Mouse (Mus musculus) heart, adult 2 months (tissue): ENCODE results near the gene Hist1h4b. TPM values are rescaled to one million over a fixed set of nuclear protein-coding genes. Genes with fewer than 3 reads are reported as not detected.

Source experiments
- DNase-seq, 2 experiments: peaks; one replicate each; pipeline ENCODE4 v3.0.0; 2021
- H3K27ac ChIP-seq: fragments of 200-600 bp; 2 replicates; pipeline ENCODE4 v1.8.1; 2022
- H3K27me3 ChIP-seq: fragments of 200-500 bp; 2 replicates; pipeline ENCODE4 v1.6.1; 2012; ENCODE audit warnings: mild to moderate bottlenecking, low read length, inconsistent platforms, mixed read lengths; ENCODE audit not compliant: control insufficient read depth, insufficient read depth
- H3K36me3 ChIP-seq: fragments of 200-500 bp; 2 replicates; pipeline ENCODE4 v1.6.1; 2012; ENCODE audit warnings: low read length, inconsistent platforms; ENCODE audit not compliant: control insufficient read depth, insufficient read depth
- H3K4me1 ChIP-seq: fragments of 200-500 bp; 2 replicates; pipeline ENCODE4 v1.6.1; 2011; ENCODE audit warnings: low read length; ENCODE audit not compliant: control insufficient read depth, insufficient read depth
- H3K4me3 ChIP-seq: fragments of 200-600 bp; 2 replicates; pipeline ENCODE4 v1.8.1; 2022
- H3K79me2 ChIP-seq: fragments of 200-500 bp; replicated peaks from 2 replicates; pipeline ENCODE4 v1.6.1; 2012; ENCODE audit warnings: mild to moderate bottlenecking, inconsistent platforms, low read length, moderate library complexity, mixed read lengths; ENCODE audit not compliant: control insufficient read depth, insufficient read depth
- H3K9ac ChIP-seq: fragments of 200-500 bp; 2 replicates; pipeline ENCODE4 v1.6.1; 2012; ENCODE audit warnings: low read depth, mild to moderate bottlenecking, control low read depth, inconsistent platforms, low read length, mixed read lengths
- CTCF ChIP-seq: fragments of 200-600 bp; IDR thresholded peaks from 2 replicates; pipeline ENCODE4 v1.8.1; 2022; ENCODE audit warnings: antibody characterized with exemption, mild to moderate bottlenecking, moderate library complexity
- EP300 ChIP-seq: fragments of 200-500 bp; IDR thresholded peaks from 2 replicates; pipeline ENCODE4 v1.6.1; 2011; ENCODE audit warnings: low read depth, low read length, control low read depth; ENCODE audit not compliant: insufficient read depth
- POLR2A ChIP-seq: fragments of 200-500 bp; IDR thresholded peaks from 2 replicates; pipeline ENCODE4 v1.6.1; 2011; ENCODE audit warnings: mild to moderate bottlenecking, low read depth, low read length, control low read depth; ENCODE audit not compliant: insufficient read depth
- WGBS: fragments of 180-500 bp; shearing (Covaris S2); methylation state at CpG from one replicate; pipeline ENCODE4 v1.1.7; 2018; 5-methylcytosine and 5-hydroxymethylcytosine counted together
- intact Hi-C: fragments of 180-260 bp; cut with DNase I; formaldehyde crosslinking; loops from one replicate; pipeline ENCODE4 v1.15.1; 2025
- polyA plus RNA-seq: library from polyadenylated mRNA; depleted of rRNA; stranded (reverse); fragments of >200 nt; gene quantifications from 2 replicates; pipeline ENCODE4 v1.2.3, GENCODE M21; 2012
- total RNA-seq, 2 experiments: library from RNA; stranded (reverse); gene quantifications; 2 replicates each; pipeline ENCODE4 v1.2.3; 2021

Hist1h4b gene
- total and polyA plus RNA-seq, 3 experiments: 1.1 to 11.3 (median 4.9) TPM

DNA sequence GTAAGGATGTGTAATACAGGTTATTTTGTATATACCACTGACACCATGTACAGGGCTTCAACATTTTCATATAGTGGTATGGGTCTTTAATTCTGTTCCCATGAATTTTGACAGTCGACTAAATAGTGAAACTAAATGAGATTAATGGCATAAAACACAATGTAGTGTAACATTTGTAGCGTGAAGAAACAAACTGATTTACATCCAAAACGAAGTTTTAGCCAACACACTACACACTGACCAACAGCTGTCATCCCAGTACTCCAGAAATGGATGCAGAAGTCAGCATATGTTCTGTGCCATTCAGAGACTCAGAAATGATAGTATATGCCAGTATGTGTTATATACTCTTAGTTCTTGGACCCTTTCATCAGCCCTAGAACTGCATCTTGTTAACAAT is 1.1 kb downstream of the Hist1h4b start:
- peaks cover 1% of the 10 kb centered on the region for H3K4me1 ChIP-seq
- no peaks in the 10 kb centered on the region for H3K27me3 ChIP-seq
- TF ChIP-seq CTCF (no peak), EP300 (no peak), POLR2A (no peak)
- no peaks in the 10 kb centered on the region; the same call in none of the 2 replicates for H3K36me3 ChIP-seq
- no peak for DNase-seq
- H3K9ac ChIP-seq: no peak overlapping the region
- WGBS: 74% methylated on average over 3 of the region's 3 CpGs
- no peaks in the 10 kb centered on the region for H3K79me2 ChIP-seq
- H3K27ac ChIP-seq: no peak overlapping the region
- no peak overlapping the region for H3K4me3 ChIP-seq
- intact Hi-C loops: no loop called here

GRCm38 (mm10) chr13:23759251-23759771 is 2.5 kb downstream of the Hist1h4b start:
- Histone ChIP-seq H3K4me3 (no peak overlapping the region), H3K79me2 (no peaks in the 10 kb centered on the region), H3K27me3 (no peaks in the 10 kb centered on the region), H3K9ac (no peak overlapping the region), H3K36me3 (peaks cover 2% of the 10 kb centered on the region), H3K4me1 (peaks cover 1% of the 10 kb centered on the region), H3K27ac (no peak overlapping the region)
- 89% methylated on average over 3 of the region's 3 CpGs for WGBS
- no peak for DNase-seq
- intact Hi-C loops: no loop called here
- TF ChIP-seq EP300 (no peak), POLR2A (no peak), CTCF (no peak)

GRCm38 (mm10) chr13:23759916-23760239 is 3.1 kb downstream of the Hist1h4b start:
- H3K4me3 ChIP-seq: no peak overlapping the region
- H3K4me1 ChIP-seq: peaks cover 1% of the 10 kb centered on the region
- H3K27ac ChIP-seq: no peak overlapping the region
- H3K36me3 ChIP-seq: peaks cover 2% of the 10 kb centered on the region
- no peaks in the 10 kb centered on the region for H3K27me3 ChIP-seq
- intact Hi-C loops: loop anchor here (5.0 to 10.0 kb wide), 2 partner anchors 338 to 395 kb away; partner anchors contain the start of genes Abt1 and Zfp322a
- H3K9ac ChIP-seq: no peak overlapping the region
- no peaks in the 10 kb centered on the region for H3K79me2 ChIP-seq
- 55% methylated on average over 1 of the region's 1 CpGs for WGBS
- no peak for DNase-seq
- TF ChIP-seq EP300 (no peak), POLR2A (no peak), CTCF (no peak)

DNA sequence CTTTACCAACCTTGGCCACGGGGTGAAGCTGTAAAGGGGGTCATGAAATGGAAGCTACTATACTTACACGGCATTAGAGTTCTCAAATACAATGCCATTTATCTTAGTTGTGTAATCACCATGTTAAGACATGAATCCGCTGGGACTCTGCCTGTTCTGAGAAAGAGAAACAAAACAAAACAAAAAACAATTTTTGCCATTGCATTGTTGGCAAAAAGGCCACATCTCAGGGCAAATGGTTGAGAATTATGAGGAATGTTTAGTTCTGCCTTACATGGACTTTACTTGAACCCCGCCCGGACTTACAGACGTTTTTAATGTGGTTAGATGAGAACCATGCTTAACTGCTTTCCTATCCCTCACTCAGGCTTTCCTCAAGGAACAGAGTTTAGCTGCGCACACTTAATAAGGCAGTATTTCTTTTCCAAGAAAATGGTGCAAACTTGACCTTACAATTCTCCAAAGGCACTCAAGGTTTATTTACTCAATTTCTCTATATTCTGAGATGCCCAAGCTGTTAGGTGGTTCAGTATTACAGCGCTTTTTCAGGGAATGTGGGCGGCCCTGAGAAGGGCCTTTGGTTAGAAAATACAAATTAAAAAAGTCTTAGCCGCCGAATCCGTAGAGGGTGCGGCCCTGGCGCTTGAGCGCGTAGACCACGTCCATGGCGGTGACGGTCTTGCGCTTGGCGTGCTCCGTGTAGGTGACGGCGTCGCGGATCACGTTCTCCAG is 3.6 kb downstream of the Hist1h4b start:
- Histone ChIP-seq H3K36me3 (peaks cover 2% of the 10 kb centered on the region), H3K4me1 (peaks cover 1% of the 10 kb centered on the region), H3K27ac (peak overlapping the region; percentile 59), H3K27me3 (no peaks in the 10 kb centered on the region), H3K9ac (peak overlapping the region; percentile 67; the same call in 1 of the 2 replicates), H3K79me2 (no peaks in the 10 kb centered on the region), H3K4me3 (peak overlapping the region; percentile 56)
- intact Hi-C loops: loop anchor here (5.0 to 10.0 kb wide), 2 partner anchors 338 to 396 kb away; partner anchors contain the start of genes Abt1 and Zfp322a
- 5% methylated on average over 23 of the region's 27 CpGs for WGBS
- DNase-seq: no peak
- no peak for TF ChIP-seq POLR2A

DNA sequence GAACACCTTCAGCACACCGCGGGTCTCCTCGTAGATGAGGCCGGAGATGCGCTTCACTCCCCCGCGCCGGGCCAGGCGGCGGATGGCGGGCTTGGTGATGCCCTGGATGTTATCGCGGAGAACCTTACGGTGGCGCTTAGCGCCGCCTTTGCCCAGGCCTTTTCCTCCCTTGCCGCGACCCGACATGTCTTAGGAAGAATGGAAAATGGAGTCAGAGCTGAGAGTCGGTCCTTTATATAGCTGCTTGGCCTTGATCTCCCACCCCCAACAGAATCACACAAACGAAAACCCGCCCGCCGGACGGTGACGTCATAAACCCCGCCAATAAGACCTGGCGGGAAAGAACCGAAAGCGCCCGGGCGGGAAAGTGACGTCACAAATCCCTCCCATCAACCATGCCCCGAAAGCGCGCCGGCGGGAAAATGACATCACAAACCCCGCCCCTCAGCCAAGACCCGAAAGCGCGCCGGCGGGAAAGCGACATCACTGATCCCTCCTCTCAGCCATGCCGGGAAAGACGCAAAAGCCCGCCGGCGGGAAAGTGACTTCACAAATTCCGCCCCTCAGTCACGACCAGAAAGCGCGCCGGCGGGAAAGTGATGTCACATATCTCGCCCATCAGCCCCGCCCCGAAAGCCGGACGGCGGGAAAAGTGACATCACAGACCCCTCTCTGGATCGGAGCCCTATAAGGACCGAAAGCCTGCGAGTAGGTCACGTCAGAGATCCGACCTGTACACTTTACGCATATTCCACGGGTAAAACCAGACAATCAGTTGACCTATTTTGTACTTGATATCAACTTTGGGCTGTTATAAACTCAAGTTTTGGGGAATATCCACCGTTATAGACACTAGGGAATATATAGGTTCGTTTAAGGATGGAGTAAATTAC is 4.4 kb downstream of the Hist1h4b start, which contains the start of gene Hist1h4a:
Gene Hist1h4a (minus strand): TSS at position 259 of the 893 bp plus-strand sequence.
- under 1% methylated on average over 62 of the region's 72 CpGs for WGBS
- TF ChIP-seq EP300 (0 out of 2 replicates have a peak, but pooled peaks have one; percentile 41), POLR2A (peak; percentile 89), CTCF (no peak)
- H3K9ac ChIP-seq: peak within 1 kb of the TSS; percentile 68
- intact Hi-C loops: loop anchor here (5.0 to 10.0 kb wide), 2 partner anchors 339 to 396 kb away; partner anchors contain the start of genes Abt1 and Zfp322a
- H3K36me3 ChIP-seq: peaks cover 2% of the 10 kb centered on the region
- H3K27ac ChIP-seq: peak within 1 kb of the TSS; percentile 76
- no peaks in the 10 kb centered on the region for H3K27me3 ChIP-seq
- H3K4me1 ChIP-seq: peaks cover 1% of the 10 kb centered on the region
- peak within 1 kb of the TSS; percentile 56 for H3K4me3 ChIP-seq
- no peaks in the 10 kb centered on the region for H3K79me2 ChIP-seq
- DNase-seq: peak; percentile 96 to 97
